Mouse (Mus musculus) intestine, postnatal 0 days (tissue): Measurements from ENCODE around the gene Krtap5-4. TPM values are rescaled to one million over a fixed set of nuclear protein-coding genes. Genes with fewer than 3 reads are reported as not detected.
A peak's percentile ranks its signal among the peaks of the same experiment; 100 is the strongest.
"Not testable (repeated sequence)": the region's sequence is repeated elsewhere in the genome, so short reads cannot be mapped to it uniquely, and the experiment has no call there.

Experiments
- ATAC-seq: fragments of 200-750 bp; cut with Nextera tagmentation; 2 replicates; pipeline ENCODE4 v1.8.0; 2017; ENCODE audit warnings: mild to moderate bottlenecking, moderate TSS enrichment, moderate library complexity
- H3K27ac ChIP-seq: fragments of 300-500 bp; sonication (generic); 2 replicates; pipeline ENCODE4 v1.5.1; 2014; ENCODE audit warnings: mild to moderate bottlenecking, low read depth, low read length, moderate library complexity
- H3K27me3 ChIP-seq: fragments of 300-500 bp; sonication (generic); replicated peaks from 2 replicates; pipeline ENCODE4 v1.6.1; 2014; ENCODE audit warnings: low read length, mixed read lengths; ENCODE audit not compliant: control insufficient read depth, insufficient read depth
- H3K36me3 ChIP-seq: fragments of 300-500 bp; sonication (generic); 2 replicates; pipeline ENCODE4 v1.6.1; 2014; ENCODE audit warnings: mild to moderate bottlenecking, moderate library complexity; ENCODE audit not compliant: control insufficient read depth, insufficient read depth
- H3K4me1 ChIP-seq: fragments of 300-500 bp; sonication (generic); replicated peaks from 2 replicates; pipeline ENCODE4 v1.6.1; 2014; ENCODE audit warnings: antibody characterized with exemption, low read length, mixed read lengths; ENCODE audit not compliant: control insufficient read depth, insufficient read depth
- H3K4me2 ChIP-seq: fragments of 300-500 bp; sonication (generic); replicated peaks from 2 replicates; pipeline ENCODE4 v1.6.1; 2014; ENCODE audit warnings: low read depth, mild to moderate bottlenecking, moderate library complexity
- H3K4me3 ChIP-seq: fragments of 300-500 bp; sonication (generic); 2 replicates; pipeline ENCODE4 v1.5.1; 2014; ENCODE audit warnings: low read depth, low read length
- H3K9ac ChIP-seq: fragments of 300-500 bp; sonication (generic); 2 replicates; pipeline ENCODE4 v1.6.1; 2014; ENCODE audit warnings: mild to moderate bottlenecking, low read depth, low read length
- H3K9me3 ChIP-seq: fragments of 300-500 bp; sonication (generic); 2 replicates; pipeline ENCODE4 v1.6.1; 2016; ENCODE audit warnings: mixed run types; ENCODE audit not compliant: control insufficient read depth
- CTCF ChIP-seq: sonication (generic); IDR thresholded peaks from 2 replicates; pipeline ENCODE4 v1.5.1; 2016; ENCODE audit warnings: low read depth, mild to moderate bottlenecking, control low read depth, antibody characterized with exemption, moderate library complexity
- WGBS: fragments of 180-500 bp; shearing (Covaris S2); extraction: QIAGEN DNeasy Blood & Tissue Kit; methylation state at CpG from one replicate; pipeline ENCODE4 v1.1.7; 2014; 5-methylcytosine and 5-hydroxymethylcytosine counted together
- polyA plus RNA-seq: library from polyadenylated mRNA; unstranded; fragments of >200 nt; fragmentation: Nextera tagmentation; extraction: Ambion mirVana; gene quantifications from 2 replicates; pipeline ENCODE4 v1.2.1, GENCODE M21; 2015

The Krtap5-4 gene
- polyA plus RNA-seq, 1 experiment from 2014 or later: not detected

- WGBS: under 1% methylated on average over 38 of the region's 38 CpGs
- H3K4me2 ChIP-seq: peak overlapping the region; percentile 96
Measured at GRCm38 (mm10) chr7:142284023-142284591, 19.2 kb upstream of the Krtap5-4 start.

GRCm38 (mm10) chr7:142284615-142285080 lies 18.7 kb upstream of the Krtap5-4 start:
- peak; percentile 89 for TF ChIP-seq CTCF
- H3K4me1 ChIP-seq: no peaks in the 10 kb centered on the region
- H3K9ac ChIP-seq: peak overlapping the region; percentile 54
- peak; percentile 70 for ATAC-seq
- 0% methylated on average over 19 of the region's 19 CpGs for WGBS
- no peaks in the 10 kb centered on the region for H3K36me3 ChIP-seq
- H3K27me3 ChIP-seq: no peaks in the 10 kb centered on the region
- peak overlapping the region; percentile 96 for H3K4me2 ChIP-seq
- peak overlapping the region; percentile 62 for H3K4me3 ChIP-seq
- H3K9me3 ChIP-seq: no peaks in the 10 kb centered on the region
- peak overlapping the region; percentile 64 for H3K27ac ChIP-seq

More at GRCm38 (mm10) chr7:142284023-142284591, 19.2 kb upstream of the Krtap5-4 start:
- Histone ChIP-seq H3K27me3 (no peaks in the 10 kb centered on the region), H3K4me3 (peak overlapping the region; percentile 62), H3K4me1 (no peaks in the 10 kb centered on the region), H3K9ac (peak overlapping the region; percentile 54), H3K27ac (peak overlapping the region; percentile 64), H3K36me3 (no peaks in the 10 kb centered on the region), H3K9me3 (no peaks in the 10 kb centered on the region)
- peak; percentile 67 for ATAC-seq
- peak; percentile 46 for TF ChIP-seq CTCF

GRCm38 (mm10) chr7:142285130-142285835 lies 18.1 kb upstream of the Krtap5-4 start:
- Histone ChIP-seq H3K36me3 (no peaks in the 10 kb centered on the region), H3K9me3 (no peaks in the 10 kb centered on the region), H3K4me2 (peak overlapping the region; percentile 96), H3K27me3 (no peaks in the 10 kb centered on the region), H3K4me1 (no peaks in the 10 kb centered on the region), H3K9ac (no peak overlapping the region), H3K27ac (no peak overlapping the region), H3K4me3 (peak overlapping the region; percentile 62; the same call in 1 of the 2 replicates)
- TF ChIP-seq CTCF: peak; percentile 69
- peak; percentile 55 for ATAC-seq
- 21% methylated on average over 23 of the region's 23 CpGs for WGBS

GRCm38 (mm10) chr7:142285910-142286612 lies 17.3 kb upstream of the Krtap5-4 start:
- not testable (repeated sequence) for H3K4me2 ChIP-seq, H3K9ac ChIP-seq, H3K9me3 ChIP-seq, H3K36me3 ChIP-seq, H3K4me1 ChIP-seq, H3K27me3 ChIP-seq, H3K4me3 ChIP-seq, H3K27ac ChIP-seq, ATAC-seq
- 38% methylated on average over 9 of the region's 9 CpGs for WGBS

- H3K4me3 ChIP-seq, H3K27me3 ChIP-seq, H3K27ac ChIP-seq, ATAC-seq, H3K4me1 ChIP-seq, H3K9me3 ChIP-seq, H3K4me2 ChIP-seq, H3K9ac ChIP-seq, H3K36me3 ChIP-seq: not testable (repeated sequence)
- 0% methylated on average over 2 of the region's 2 CpGs for WGBS
- peak; percentile 74 for TF ChIP-seq CTCF
Measured at GRCm38 (mm10) chr7:142293851-142294250, 9.5 kb upstream of the Krtap5-4 start.

- ATAC-seq: no peak
- Histone ChIP-seq H3K4me2 (no peak overlapping the region), H3K27ac (no peak overlapping the region), H3K27me3 (no peaks in the 10 kb centered on the region), H3K9ac (no peak overlapping the region), H3K4me1 (no peaks in the 10 kb centered on the region), H3K36me3 (no peaks in the 10 kb centered on the region), H3K9me3 (no peaks in the 10 kb centered on the region), H3K4me3 (no peak overlapping the region)
- peak; percentile 36; the same call in 1 of the 2 replicates for TF ChIP-seq CTCF
Measured at GRCm38 (mm10) chr7:142295418-142295817, 7.9 kb upstream of the Krtap5-4 start.

GRCm38 (mm10) chr7:142296108-142296507 lies 7.2 kb upstream of the Krtap5-4 start:
- not testable (repeated sequence) for H3K9ac ChIP-seq, H3K4me1 ChIP-seq, H3K27ac ChIP-seq, H3K4me2 ChIP-seq, ATAC-seq, H3K9me3 ChIP-seq, H3K4me3 ChIP-seq, H3K36me3 ChIP-seq, H3K27me3 ChIP-seq
- 12% methylated on average over 4 of the region's 4 CpGs for WGBS

- not testable (repeated sequence) for H3K4me2 ChIP-seq, ATAC-seq, H3K36me3 ChIP-seq, H3K4me1 ChIP-seq, H3K9ac ChIP-seq, H3K27me3 ChIP-seq, H3K27ac ChIP-seq, H3K4me3 ChIP-seq, H3K9me3 ChIP-seq
Measured at GRCm38 (mm10) chr7:142297018-142297417, 6.3 kb upstream of the Krtap5-4 start, which contains the start of gene Krtap5-1. Krtap5-1 (minus strand) TSS chr7:142297118.
